Mouse (Mus musculus) inflammation-experienced regulatory T-cells, adult 16 weeks (primary cell): ENCODE measurements around the gene Pecr. TPM values are rescaled to one million over a fixed set of nuclear protein-coding genes. Genes with fewer than 3 reads are reported as not detected.

Experiments
- polyA plus RNA-seq: library from polyadenylated mRNA; unstranded; fragments of 100-300 nt; shearing (Covaris generic); gene quantifications from one replicate; pipeline ENCODE4 v1.2.1, GENCODE M21; 2017

Gene Pecr
- polyA plus RNA-seq, result 6.8 TPM

GRCm38 (mm10) chr1:72283992-72284485 is at the start of gene Pecr, which contains the start of gene Tmem169:
Gene Pecr, minus strand, starts transcription at chr1:72284314.
Gene Tmem169, plus strand, starts transcription at chr1:72284369.

DNA sequence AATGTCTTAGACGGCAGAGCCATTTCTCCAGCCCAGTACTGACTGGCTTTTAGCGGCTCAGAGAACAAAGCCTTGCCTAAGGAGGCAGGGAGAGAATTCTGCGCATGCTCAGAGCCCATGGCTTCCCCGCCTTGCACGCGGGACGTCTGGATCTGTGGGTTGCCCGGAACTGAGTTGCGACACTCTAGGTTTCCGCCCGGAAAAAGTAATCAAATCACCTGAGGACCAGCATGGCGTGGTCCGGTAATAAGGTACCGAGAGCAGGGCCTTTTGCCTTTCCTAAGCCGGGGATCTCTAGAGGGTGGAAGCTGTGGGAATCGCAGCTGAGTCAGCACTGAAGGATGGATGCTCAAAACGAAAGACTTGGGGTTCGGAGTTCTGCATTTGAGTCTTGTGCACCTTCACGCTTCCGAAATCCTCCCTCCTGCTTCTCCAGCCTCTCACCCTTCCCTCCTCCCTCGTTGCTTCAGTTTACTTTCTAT is 23.2 kb upstream of the Pecr start, which contains the start of gene Xrcc5:
Gene Xrcc5, plus strand, starts transcription at position 105 of the 482 bp plus-strand sequence.

DNA sequence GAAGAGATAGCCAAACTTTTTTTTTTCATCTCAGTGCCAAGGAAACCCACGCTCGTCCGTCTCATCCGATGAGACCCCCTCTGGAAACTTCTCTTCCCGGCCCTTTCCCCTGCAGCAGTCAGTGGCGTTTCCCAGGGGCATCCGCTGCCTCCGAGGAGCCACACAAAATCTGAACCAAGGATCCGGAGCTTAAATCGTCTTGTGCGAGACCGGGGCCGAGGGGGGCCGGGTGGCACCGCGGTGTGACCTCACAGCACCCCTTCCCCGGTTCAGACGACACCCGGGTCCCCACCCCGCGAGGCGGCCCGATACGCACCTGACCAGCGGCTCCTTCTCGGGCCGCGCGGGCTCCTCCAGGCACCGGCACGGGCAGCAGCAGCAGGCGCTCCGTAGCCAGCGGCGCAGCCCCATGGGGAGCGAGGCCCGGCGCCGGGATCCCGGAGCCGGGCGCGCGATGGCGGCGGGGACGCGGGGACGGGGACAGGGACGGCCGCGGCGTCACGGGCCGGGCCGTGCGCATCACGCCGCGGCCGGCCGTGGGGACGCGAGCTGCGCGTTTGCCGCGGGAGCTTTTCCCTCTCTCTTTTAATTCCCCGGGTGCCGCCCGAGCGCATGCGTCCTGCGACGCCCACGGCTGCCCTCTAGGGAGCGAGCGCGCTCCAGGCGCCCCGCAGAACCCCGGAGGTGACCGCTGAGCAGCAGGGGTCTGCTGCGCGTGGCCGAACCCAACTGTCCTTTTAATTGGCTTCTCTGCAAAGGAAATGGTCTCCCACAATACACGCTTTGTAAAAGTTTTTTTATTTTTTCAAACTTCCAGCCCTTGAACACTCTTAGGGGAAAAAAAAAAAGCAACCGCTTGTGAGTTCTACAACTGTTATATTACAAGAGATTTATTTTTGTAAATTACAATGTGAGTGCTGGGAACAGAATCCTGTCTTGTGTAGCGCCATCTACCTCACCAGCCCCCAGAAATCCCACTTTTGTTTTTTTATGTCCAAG is 72.1 kb downstream of the Pecr start, which contains the start of gene Mreg:
Gene Mreg, minus strand, starts transcription at position 607 of the 999 bp plus-strand sequence.

Other genes with a start within 250 kb of the Pecr start
- gene Mreg, start 72.0 kb downstream of the Pecr start, polyA plus RNA-seq, result not detected
- not detected for gene Tmem169, start 55 bp upstream of the Pecr start, polyA plus RNA-seq
- 41.3 TPM for gene Xrcc5, start 23.1 kb upstream of the Pecr start, polyA plus RNA-seq